Mouse (Mus musculus) B cell, adult 67 days (primary cell): Measurements from ENCODE around the gene Pias3. TPM values are rescaled to one million over a fixed set of nuclear protein-coding genes. Genes with fewer than 3 reads are reported as not detected.

Experiments used
- total RNA-seq, 2 experiments: library from RNA; stranded (reverse); gene quantifications; 4 replicates each; pipeline ENCODE4 v1.2.4; 2023

Pias3 gene
- total RNA-seq, result 10 to 100 TPM; 48.3 to 60.7 TPM

DNA sequence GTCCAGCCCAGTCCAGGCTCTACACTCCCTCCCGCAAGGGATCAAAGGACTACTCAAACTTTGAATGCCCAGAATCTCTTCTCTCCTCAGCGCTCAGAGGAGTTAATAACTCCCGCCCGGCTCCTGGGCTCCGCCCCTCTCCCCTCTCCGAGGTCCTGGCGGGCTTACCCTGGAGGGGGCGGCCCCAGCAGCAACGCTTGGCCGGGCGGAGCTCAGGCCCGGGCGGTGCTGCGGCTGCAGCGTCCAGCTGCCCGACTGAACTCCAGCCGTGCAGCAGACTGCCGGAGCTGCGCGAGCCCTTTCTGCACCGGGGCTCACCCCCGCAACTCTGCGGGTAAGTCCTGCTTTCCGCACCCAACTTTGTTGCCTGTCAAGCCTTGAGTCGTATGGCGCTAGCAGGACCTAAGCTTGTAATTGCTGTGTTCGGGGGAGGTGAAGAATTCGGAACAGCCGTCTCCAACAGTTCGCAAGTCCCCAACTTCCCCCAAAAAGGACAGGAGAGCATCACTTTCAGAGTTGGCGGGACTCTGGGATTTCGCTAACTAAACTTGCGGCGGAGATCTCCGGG lies at the start of gene Pias3:
Gene Pias3 (plus strand): TSS at position 187 of the 568 bp plus-strand sequence.

DNA sequence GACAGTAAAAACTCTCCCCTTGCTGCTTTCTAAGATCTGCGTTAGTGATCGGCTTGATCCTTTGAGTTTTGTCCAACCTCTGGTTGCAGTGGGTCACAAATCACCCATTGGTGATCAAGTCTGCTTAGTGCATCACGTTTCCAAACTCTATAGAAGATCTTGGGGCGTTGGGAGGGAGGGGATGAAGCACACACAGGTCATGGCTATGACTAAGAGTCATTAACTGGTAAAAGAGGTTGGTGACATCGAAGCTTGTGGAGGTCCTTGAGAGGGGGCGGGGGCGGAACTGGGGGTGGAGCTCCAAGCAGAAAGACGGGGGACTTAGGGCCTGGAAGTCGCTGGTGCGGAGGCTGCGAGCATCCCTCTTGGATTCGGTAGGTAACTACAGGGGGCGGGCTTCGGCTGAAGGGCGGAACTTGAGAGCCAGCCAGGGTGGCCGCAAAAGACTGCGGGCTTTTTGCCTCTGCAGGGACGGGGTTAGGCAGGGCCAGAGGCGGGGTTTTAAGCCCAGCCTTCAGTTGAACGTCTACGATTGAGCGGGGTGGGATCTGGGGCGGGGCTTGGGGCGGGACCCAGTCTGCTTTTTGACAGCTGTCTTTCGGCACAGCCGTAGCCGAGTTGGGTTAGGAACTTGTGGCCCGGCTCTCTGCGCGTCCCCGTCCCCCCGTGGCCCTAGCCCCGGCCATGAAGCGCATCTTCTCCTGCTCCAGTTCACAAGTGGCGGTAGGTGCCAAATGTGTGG lies 26.3 kb upstream of the Pias3 start, which contains the start of gene Ankrd35:
Gene Ankrd35 (plus strand): TSS at position 405 of the 742 bp plus-strand sequence.

DNA sequence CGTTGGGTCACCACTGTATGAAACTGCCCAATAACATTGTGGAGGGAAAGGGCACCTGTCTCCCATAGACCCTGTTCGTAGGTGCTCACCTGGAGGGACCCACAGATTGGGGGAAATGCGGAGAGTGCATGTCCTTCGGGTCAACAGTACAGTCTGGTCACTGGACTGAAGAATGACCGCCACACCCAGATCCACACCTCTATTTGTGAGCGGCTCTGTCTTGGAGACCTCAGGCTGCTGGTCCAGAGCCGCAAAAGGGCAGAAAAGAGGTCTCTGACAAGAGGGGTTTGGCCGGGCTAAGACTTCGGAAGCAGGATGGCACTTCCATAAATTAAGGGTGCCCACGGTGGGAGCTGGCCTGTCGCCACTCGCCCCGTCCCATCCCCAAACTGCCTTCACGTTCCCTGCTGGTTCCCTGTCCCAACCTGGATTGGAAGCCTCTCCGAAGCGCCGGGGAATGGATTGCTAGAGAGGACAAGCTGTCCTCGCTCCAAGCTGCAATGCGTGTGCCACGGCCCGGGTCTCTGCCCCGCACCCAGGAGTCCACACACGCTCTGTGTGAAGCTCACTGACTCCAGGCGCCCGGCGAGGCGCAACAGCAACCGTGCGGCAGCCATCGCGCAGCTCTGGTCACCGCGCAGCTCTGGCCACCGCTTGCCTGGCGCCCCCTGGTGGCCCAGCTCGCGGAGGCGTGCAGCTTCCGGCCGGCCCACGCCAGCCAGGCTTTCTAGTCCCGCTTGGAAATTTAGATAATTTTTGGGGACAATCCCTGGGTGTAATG lies 11.9 kb downstream of the Pias3 start, which contains the start of gene Nudt17:
Gene Nudt17 (minus strand): TSS at position 660 of the 781 bp plus-strand sequence.

DNA sequence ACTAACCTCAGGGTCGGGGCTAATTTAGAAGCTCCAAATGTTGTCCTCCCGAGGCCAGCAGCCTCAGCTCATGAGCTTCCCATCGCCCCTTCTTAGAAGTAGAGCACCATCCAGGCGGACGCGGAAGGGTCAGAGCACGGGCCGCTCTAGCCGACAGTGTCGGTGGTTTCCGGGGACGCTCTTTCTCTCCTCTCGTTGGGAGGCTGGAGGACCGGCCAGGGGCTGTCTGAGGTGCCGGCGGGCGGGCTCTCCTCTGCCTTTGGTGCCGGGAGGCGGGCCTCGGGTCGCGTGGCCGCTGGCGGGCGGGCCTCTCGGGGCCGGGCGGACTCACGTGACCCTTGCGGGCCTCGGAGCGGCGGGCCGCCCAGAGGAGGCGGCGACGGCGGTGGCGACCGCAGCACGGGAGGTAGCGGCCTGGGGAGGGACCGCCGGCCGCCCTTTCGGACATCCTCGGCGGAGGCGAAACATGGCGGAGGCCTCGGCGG lies 31.2 kb downstream of the Pias3 start, which contains the start of the genes Polr3c and Rnf115:
Gene Polr3c (minus strand): TSS at position 286 of the 485 bp plus-strand sequence.
Gene Rnf115 (plus strand): TSS at position 322 of the 485 bp plus-strand sequence.

Other genes with a start within 250 kb of the Pias3 start
- gene BC107364, start 244.1 kb upstream of the Pias3 start, total RNA-seq, result not detected
- gene Hfe2, start 171.2 kb upstream of the Pias3 start, total RNA-seq, result not detected
- 1,000 to 10,000 TPM in 1 of 2 experiments, 100 to 1,000 TPM in 1; 931 to 1,017 TPM for gene Txnip, start 138.4 kb upstream of the Pias3 start, total RNA-seq
- gene Gm16253, start 119.4 kb upstream of the Pias3 start, total RNA-seq, result not detected
- 10 to 100 TPM; 26.1 to 33.7 TPM for gene Polr3gl, start 102.2 kb upstream of the Pias3 start, total RNA-seq
- gene Ankrd34a, start 99.7 kb upstream of the Pias3 start, total RNA-seq, result not detected
- under 1 TPM; 0.64 to 0.65 TPM for gene Lix1l, start 95.2 kb upstream of the Pias3 start, total RNA-seq
- 10 to 100 TPM; 93.0 to 93.1 TPM for gene Rbm8a, start 66.5 kb upstream of the Pias3 start, total RNA-seq
- 10 to 100 TPM; 24.4 to 29.6 TPM for gene Pex11b, start 61.0 kb upstream of the Pias3 start, total RNA-seq
- gene Gm42957, start 60.9 kb upstream of the Pias3 start, total RNA-seq, result under 1 TPM in 1 of 2 experiments, not detected in 1; 0.26 TPM
- gene Itga10, start 50.8 kb upstream of the Pias3 start, total RNA-seq, result 1 to 10 TPM; 2.2 to 2.5 TPM
- under 1 TPM in 1 of 2 experiments, not detected in 1; 0.18 TPM for gene Ankrd35, start 26.3 kb upstream of the Pias3 start, total RNA-seq
- 1 to 10 TPM; 1.1 to 1.2 TPM for gene Nudt17, start 12.2 kb downstream of the Pias3 start, total RNA-seq
- 10 to 100 TPM; 51.9 to 64.0 TPM for gene Polr3c, start 31.2 kb downstream of the Pias3 start, total RNA-seq
- 10 to 100 TPM; 55.8 to 59.7 TPM for gene Rnf115, start 31.3 kb downstream of the Pias3 start, total RNA-seq
- not detected for gene Pdzk1, start 132.9 kb downstream of the Pias3 start, total RNA-seq
- gene Cd160, start 133.0 kb downstream of the Pias3 start, total RNA-seq, result 1 to 10 TPM in 1 of 2 experiments, under 1 TPM in 1; 0.90 to 1.2 TPM
- gene Gja5, start 208.3 kb downstream of the Pias3 start, total RNA-seq, result not detected
- gene Gpr89, start 209.0 kb downstream of the Pias3 start, total RNA-seq, result 10 to 100 TPM; 22.5 to 24.1 TPM
- gene Gja8, start 229.6 kb downstream of the Pias3 start, total RNA-seq, result not detected